Comparison of ENCODE assay signal across 16 mouse cellular contexts in genomic region chr2:77749631-77750030, GRCm38 (mm10).
"Had no signal": no experiment of that assay in that cellular context is flagged by ENCODE, and none has a peak within 500 bp of the region (broad histone marks: within the 10 kb centered on the region; RNA-seq: fewer than 3 reads in every experiment).

No protein-coding gene starts in this region.

- H3K4me1 ChIP-seq: liver, embryonic 15.5 days; lung, embryonic 15.5 days; megakaryocyte, embryonic 14.5 days; neural tube, embryonic 12.5 days; stomach, embryonic 15.5 days had no signal

- H3K27me3 ChIP-seq: liver, embryonic 15.5 days; lung, embryonic 15.5 days; megakaryocyte, embryonic 14.5 days; midbrain, embryonic 13.5 days; midbrain, embryonic 15.5 days; neural tube, embryonic 12.5 days; stomach, embryonic 15.5 days had no signal

- H3K4me3 ChIP-seq: liver, embryonic 15.5 days; lung, embryonic 15.5 days; megakaryocyte, embryonic 14.5 days; midbrain, embryonic 13.5 days; midbrain, embryonic 15.5 days; neural tube, embryonic 12.5 days; stomach, embryonic 15.5 days had no signal

- ATAC-seq: liver, postnatal 0 days; midbrain, embryonic 13.5 days; midbrain, embryonic 15.5 days had no signal

- H3K9me3 ChIP-seq: liver, embryonic 15.5 days; lung, embryonic 15.5 days; midbrain, embryonic 13.5 days; midbrain, embryonic 15.5 days; neural tube, embryonic 12.5 days; stomach, embryonic 15.5 days had no signal

- H3K36me3 ChIP-seq: liver, embryonic 15.5 days; lung, embryonic 15.5 days; midbrain, embryonic 13.5 days; midbrain, embryonic 15.5 days; neural tube, embryonic 12.5 days; stomach, embryonic 15.5 days had no signal

- DNase-seq: liver, postnatal 0 days; lung, postnatal 10 days; right cerebral cortex, postnatal 14 days; thymus, adult 2 months; thymus, postnatal 25 days; thymus, postnatal 4 days had no signal

- H3K27ac ChIP-seq: liver, embryonic 15.5 days; lung, embryonic 15.5 days; macrophage; midbrain, embryonic 13.5 days; midbrain, embryonic 15.5 days; neural tube, embryonic 12.5 days; stomach, embryonic 15.5 days; stomach, postnatal 0 days had no signal

- H3K4me2 ChIP-seq: liver, embryonic 15.5 days; lung, embryonic 15.5 days; midbrain, embryonic 11.5 days; midbrain, embryonic 13.5 days; midbrain, embryonic 15.5 days; neural tube, embryonic 12.5 days; stomach, embryonic 15.5 days had no signal

- H3K9ac ChIP-seq: liver, embryonic 15.5 days; liver, postnatal 0 days; lung, embryonic 15.5 days; midbrain, embryonic 13.5 days; midbrain, embryonic 15.5 days; neural tube, embryonic 12.5 days; stomach, embryonic 15.5 days had no signal
